Mouse (Mus musculus): Measurements from ENCODE around the gene Tdrd1.

DNA sequence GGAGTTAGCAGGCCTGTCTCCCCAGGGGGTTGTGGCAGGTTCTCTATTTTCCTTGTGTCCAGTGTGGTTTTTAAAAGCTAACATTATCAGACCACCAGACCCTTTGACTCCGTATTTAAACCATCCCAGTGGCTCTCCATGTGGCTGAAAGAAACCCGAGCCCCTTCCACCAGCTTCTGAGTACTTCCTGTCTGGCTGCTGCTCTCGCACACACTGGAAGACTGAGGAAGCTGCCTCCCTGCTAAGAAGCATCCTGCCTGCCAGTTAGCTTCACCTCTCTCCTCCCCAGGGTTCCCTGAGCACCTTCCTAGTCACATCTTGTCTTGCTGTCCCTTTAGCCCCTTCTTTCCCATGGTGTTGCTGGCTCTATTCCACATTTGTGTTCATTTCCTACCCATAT, 81.8 kb downstream of the Tdrd1 start:
- TF ChIP-seq ZC3H11A (IDR thresholded peaks at IDR 0.05; ENCODE audit: borderline replicate concordance, low read depth, low read length) (no peak), ZNF384 (IDR thresholded peaks at IDR 0.05; ENCODE audit: low read depth, low read length) (no peak), HCFC1 (IDR thresholded peaks at IDR 0.05; ENCODE audit: borderline replicate concordance, insufficient read depth, low read length) (no peak)
